Mouse (Mus musculus) T-helper 17 cell (primary cell): ENCODE data around the gene Ttc39a.

Source experiments
- in situ Hi-C, 2 experiments: fragments of 300-600 bp; cut with MboI, MseI; formaldehyde crosslinking; loops; 1 replicate in 1 of 2; 2 replicates in 1 of 2; pipeline ENCODE4 v1.15.1; 2025; ENCODE audit warnings: high pct_unique_total_duplicates in 2 of 2

The Ttc39a gene

DNA sequence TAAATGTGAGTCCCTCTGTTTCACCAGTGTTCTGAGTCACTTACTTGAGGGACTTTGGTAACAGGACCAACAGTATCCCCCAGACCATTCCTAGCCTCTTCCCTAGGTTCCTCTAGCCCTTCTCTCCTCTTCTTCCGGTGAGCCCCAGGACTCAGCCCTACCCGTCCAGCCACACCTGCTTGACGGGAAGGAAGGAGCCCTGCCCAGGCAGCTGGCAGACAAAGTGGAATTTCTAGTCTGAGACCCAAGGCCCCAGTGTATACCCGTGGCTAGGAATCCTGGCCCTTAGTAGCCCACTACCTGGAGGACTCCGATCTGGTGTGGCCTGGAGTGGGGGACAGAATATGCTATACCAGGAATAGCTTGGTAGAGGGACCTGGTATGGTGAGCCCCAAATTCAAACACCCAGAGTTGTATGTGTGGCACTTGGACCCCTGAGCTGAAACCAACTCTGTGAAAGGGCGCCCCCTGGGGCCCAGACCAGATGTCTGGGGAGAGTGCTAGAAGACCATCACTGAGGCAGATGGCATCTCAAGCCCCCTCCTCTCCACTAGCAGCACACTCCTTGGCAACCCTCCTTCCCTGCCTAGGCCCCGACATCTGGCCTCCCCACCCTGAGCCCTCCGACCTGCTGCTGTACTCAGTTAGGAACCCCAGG, 13.8 kb downstream of the Ttc39a start:
- in situ Hi-C loops = loop anchor here in 1 of 2 experiments (10.0 kb wide), 1 partner anchor 1905 kb away; no protein-coding TSS in a partner anchor

DNA sequence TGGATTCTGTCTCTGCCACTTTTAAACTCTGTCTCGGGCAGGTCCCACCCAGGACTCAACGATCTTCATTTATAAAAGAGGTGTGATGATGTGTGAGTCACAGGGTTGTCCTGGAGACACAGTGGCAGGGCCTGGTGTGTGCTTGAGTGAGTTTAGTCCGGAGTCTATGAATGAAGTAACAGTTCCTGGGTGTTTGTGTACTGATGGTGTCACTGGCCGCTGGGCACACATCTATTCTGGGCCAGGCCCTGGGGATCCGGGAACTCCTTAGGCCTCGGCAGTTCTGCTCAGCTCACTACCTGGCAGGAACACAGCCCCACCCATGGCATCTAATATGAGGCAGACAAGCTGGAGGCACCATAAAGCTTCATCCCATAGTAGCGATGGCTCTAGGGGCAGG, 15.2 kb downstream of the Ttc39a start:
- in situ Hi-C loops = loop anchor here in 1 of 2 experiments (10.0 kb wide), 1 partner anchor 1903 kb away; no protein-coding TSS in a partner anchor

DNA sequence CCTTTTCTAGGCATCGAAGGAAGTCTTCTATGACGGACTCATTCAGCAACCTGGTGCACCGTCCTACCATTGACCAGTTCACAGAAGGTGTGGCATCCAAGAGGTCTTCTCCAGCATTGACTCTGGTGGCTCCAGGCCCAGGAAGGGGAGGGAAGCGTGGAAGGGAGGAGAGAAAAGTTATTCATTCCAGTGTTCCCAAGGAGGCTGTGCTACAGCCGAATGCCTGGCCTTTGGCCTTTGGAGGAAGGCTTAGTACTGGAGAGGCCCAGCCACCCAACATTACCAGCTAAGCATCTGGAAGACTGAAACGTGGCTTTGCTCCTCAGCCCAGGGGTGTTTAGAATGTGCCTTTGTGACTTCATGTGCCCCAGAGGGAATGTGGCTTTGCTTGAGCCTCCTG, 16.0 kb downstream of the Ttc39a start:
- in situ Hi-C loops = loop anchor here in 1 of 2 experiments (10.0 kb wide), 1 partner anchor 1902 kb away; no protein-coding TSS in a partner anchor

DNA sequence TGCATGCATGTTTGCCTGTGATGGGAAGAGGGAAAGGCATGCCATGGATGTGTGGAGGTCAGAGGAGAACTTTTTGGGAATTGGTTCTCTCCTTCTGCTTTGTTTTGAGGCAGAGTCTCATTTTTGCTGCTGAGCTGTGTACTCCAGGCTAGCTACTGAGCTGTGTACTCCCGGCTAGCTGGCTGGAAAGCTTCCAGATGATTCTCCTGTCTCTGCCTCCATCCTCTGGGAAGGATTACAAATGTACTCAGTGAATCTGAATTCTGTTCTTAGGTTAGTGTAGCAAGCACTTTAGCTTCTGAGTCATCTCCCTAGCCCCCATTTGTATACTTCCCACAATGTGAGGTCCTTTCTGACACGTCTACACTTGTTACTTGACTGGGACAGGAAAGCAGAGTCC, 17.0 kb downstream of the Ttc39a start:
- in situ Hi-C loops = loop anchor here in 1 of 2 experiments (10.0 kb wide), 1 partner anchor 1901 kb away; no protein-coding TSS in a partner anchor

DNA sequence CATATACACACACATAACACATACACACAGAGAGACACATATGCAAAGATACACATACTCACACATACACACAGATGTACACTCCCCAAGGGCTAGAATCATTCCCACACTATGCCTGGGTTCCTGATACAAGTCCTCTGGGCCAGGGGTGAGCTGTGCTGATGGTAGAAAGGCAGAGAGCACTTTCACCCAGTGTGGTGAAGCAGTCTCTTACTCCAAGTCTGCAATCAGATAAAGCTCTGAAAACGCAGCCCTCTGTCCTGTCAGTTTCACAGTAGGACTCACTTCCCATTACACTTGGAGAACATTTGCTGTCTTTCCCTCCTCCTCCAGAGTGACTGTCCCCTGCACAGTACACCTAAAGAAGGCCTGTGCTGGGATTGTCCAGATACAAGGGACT, 20.6 kb downstream of the Ttc39a start:
- in situ Hi-C loops = loop anchor here in 1 of 2 experiments (10.0 kb wide), 1 partner anchor 1898 kb away; no protein-coding TSS in a partner anchor

DNA sequence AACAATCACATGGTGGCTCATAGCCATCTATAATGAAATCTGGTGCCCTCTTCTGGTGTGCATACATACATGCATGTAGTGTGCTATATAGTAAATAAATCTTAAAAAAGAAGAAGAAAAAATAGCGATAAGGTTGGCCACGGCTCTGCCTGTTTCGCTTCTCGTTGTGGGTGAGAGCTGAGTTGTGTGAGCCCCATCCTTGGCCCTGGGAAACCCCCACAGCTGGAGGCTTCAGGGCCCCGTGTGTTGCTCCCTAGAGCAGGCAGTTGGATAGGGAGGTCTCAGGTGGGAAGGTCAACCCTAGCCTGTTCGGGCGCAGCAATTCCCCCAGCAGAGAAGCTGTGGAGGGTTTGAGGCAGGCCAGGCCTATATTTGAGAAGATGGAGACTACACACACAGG, 23.8 kb downstream of the Ttc39a start:
- in situ Hi-C loops = loop anchor here in 1 of 2 experiments (5.0 kb wide), 1 partner anchor 297 kb away; no protein-coding TSS in a partner anchor

DNA sequence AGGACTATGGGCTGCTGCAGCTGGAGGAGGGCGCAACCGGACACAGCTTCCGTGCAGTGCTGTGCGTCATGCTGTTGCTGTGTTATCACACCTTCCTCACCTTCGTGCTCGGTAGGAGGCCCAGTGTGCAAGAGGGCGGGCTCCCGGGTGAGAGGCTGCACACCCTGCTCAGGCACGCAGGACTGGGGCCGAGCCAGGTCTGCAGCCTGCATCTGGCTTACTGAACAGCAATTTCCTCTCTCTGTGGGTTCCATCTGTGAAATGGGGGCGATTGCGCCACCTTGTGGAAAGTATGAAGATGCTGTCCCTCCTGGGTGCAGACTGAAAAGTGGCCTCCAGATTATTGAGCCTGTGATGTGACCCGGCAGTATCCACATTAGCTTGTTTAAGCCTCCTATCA, 24.4 kb downstream of the Ttc39a start:
- in situ Hi-C loops = loop anchor here in 1 of 2 experiments (5.0 kb wide), 1 partner anchor 296 kb away; no protein-coding TSS in a partner anchor

DNA sequence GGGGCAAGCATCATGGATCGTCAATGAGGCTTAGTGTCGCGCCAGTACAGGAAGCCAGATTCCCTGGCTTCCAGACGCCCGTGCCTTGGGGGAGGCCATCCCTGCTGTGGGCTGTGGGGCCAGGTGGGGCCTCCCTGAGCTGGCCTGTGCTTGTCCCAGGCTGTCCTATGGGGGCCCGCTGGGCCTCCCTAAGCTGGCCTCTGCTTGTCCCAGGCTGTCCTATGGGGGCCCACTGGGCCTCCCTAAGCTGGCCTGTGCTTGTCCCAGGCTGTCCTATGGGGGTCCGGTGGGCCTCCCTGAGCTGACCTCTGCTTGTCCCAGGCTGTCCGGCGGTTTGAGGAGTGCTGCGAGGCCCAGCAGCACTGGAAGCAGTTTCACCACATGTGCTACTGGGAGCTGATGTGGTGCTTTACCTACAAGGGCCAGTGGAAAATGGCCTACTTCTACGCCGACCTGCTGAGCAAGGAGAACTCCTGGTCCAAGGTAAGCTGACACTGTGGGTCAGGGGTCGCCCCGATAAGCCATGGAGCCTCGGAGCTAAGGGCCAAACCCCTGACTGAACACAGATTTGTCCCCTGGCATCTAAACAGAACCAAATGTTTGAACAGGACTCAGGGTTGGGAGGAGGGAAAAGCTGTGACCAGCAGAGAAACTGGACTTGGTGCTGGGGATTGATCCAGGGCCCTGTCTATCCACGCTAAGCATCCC, 26.4 kb downstream of the Ttc39a start:
- in situ Hi-C loops = loop anchor here in 1 of 2 experiments (5.0 kb wide), 1 partner anchor 294 kb away; no protein-coding TSS in a partner anchor

DNA sequence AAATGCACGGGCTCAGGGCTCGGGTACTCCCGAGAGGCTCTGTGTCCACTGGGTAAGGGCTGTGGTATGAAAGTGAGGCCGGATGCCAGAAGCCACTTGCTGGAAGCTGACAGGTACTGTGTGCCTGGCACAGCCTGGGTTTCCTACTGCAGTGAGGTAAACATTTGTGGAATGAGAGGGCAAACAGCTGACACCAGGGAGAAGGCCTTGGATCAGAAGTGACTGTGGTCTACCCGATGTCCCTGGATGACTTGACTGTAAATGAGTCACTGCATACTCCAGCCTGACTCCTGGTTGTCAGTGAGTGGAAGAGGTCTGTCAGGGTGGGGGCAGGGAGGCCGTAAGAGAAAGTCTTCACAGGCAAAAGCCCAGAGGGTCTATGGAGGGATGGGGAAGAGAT, 27.2 kb downstream of the Ttc39a start:
- in situ Hi-C loops = loop anchor here in 1 of 2 experiments (5.0 kb wide), 1 partner anchor 294 kb away; no protein-coding TSS in a partner anchor

DNA sequence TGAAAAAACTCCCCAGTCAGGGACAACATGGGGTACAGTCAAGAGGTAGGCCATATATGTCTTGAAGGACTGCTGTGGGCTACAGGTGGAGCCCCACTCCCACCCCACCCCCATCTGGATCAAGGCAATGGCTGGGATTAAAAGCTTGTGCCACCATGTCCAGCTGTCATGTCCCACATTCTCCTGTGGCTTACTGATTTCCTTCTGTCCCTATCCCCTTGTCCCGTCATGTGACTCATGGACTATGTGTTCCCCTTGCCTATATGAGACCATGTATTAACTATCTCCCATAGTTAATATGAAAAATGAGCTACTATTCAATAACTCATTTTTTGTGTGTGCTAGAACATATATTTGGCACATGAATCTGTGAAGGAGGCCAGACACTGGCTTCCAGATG, 27.8 kb downstream of the Ttc39a start:
- in situ Hi-C loops = loop anchor here in 1 of 2 experiments (5.0 kb wide), 1 partner anchor 293 kb away; no protein-coding TSS in a partner anchor

DNA sequence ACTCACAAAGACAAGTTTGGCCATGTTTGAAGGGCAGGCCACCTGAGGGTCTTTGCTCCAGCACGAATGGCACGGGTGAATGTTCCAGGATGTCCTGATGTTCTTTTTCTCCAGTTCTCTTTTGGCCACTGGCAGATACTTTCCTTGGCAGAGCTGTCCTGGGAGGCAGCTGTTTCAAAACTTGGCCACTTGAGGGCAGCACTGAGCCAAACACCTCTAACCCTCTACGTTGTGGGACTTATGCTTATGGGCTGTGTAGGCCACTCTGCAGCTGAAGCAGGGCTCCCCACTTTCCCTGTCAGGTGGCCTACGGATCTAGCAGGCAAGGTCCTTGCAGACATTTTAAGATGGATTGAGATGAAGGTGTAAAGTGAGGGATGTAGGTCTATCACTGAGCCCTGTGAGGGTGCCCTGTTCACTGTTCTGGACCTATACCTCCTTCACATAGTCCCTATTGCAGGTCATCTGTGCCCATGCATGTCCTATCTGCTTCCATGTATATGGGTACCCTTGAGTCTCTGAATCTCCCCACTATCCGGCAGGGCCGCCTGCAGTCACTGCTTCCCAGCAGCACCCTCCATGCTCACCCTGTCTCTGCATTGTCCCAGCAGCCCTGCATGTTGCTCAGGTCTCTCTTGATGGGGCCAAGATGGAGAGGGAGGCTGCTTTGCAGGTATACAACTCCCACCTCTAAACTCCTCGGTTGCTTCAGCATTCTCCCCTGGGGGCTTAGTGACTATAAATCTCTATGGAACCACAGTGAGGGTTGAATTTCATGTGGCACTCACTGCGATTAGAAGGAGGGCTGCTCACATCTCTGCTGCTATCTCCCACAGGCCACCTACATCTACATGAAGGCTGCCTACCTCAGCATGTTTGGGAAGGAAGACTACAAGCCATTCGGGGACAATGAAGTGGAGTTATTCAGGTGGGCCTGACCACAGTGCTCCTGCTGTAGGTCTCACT, 31.8 kb downstream of the Ttc39a start:
- in situ Hi-C loops = no loop called here

DNA sequence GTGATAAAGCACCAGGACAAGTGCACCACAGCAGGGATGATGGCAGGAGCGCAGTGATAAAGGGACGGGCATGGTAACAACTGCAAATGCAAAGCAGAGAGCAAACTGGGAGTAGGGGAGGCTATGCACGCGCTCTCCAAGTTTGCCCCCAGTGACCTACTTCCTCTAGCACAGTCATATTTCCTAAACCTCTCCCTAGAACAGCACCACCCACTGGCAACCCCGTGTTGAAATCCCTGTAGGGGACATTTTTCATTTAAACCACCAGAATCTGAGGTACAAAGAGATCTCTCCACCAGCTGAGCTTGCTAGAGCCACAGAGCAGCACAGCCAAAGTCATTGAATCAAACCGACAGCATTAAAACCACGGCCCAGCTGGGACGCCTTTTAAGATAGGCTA, 32.7 kb downstream of the Ttc39a start:
- in situ Hi-C loops = no loop called here

DNA sequence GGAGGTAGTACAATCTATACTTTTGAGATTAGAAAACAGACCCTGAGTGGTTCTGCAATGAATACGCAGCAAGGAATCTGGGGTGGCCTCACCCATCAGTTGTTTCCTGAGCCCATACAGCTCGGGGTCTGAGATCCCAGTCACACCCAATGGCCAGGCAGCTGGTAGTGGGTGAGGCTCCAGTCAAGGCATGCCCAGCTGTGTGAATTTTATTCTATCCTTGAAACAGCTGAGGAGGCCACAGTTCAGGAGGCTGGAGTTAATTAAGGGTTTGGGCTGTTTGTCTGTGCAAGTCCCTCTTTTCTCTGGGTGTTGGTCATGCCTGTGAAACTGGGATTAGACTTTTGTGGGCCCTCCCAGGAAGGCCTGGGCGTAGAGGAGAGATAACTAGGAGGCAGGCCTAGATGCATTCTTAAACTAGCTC, 33.4 kb downstream of the Ttc39a start:
- in situ Hi-C loops = no loop called here

DNA sequence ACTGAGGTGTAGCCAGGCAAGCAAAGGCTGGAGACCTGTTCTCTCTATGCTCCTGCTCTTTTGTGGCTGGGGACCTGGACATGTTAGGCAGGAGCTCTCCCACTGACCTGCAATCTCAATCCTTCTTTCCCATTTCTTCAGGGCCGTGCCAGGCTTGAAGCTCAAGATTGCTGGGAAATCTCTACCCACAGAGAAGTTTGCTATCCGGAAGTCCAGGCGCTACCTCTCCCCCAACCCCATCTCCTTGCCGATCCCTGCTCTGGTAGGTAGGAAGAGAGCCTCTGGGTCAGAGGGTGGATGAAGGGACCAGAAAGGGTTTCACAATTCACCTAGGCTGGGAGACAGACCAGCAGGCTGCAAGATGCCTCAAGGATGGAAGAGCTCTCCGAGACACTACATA, 34.0 kb downstream of the Ttc39a start:
- in situ Hi-C loops = no loop called here

DNA sequence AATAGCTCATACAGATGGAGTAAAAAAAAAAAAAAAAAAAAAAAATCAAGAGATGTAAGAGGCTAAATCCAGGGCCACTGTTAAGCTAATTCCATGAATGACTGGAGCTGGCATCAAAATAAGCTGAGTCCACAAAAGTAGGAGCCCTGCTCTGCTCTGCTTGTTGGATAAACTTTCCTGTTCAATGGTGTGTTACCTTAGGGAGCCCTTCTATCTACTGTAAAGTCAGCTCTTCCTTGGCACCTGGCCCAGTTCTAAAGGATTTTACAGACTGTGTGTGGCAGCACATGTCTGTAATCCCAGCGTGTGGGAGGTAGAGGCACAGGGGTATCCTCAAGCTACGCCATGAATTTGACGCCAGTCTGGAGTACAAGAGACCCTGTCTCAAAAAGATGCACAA, 34.6 kb downstream of the Ttc39a start:
- in situ Hi-C loops = no loop called here

DNA sequence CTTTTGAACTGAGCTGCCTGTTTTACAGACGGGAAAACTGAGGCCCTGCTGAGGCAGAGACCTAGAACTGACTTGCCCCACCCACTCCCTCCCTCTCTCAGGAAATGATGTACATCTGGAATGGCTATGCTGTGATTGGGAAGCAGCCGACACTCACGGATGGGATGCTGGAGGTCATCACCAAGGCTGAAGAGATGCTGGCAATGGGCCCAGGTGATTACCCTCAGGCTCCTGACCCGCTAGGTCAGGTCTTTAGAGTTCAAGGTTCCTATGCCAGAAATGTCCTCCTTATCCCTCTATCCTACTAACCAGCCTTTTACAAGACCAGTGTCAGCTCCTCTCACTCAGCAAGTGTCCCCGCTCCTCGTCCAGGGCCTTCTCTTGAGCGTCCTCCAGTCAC, 35.7 kb downstream of the Ttc39a start:
- in situ Hi-C loops = no loop called here

DNA sequence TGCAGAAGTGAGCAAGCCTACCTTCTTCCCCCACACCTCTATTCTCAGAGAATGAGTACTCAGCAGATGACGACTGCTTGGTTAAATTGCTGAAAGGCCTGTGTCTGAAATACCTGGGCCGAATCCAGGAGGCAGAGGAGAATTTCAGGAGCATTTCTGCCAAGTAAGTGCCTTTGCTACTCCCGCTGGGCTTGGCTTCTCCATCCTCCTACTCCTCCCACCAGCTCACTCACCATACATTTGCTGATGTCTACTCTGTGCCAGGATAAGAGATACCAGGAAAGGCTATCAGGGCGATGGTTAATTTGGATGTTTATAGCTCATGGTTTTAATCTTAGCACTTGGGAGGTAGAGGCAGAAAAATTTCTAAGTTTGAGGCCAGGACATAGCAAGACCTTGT, 36.2 kb downstream of the Ttc39a start:
- in situ Hi-C loops = no loop called here

DNA sequence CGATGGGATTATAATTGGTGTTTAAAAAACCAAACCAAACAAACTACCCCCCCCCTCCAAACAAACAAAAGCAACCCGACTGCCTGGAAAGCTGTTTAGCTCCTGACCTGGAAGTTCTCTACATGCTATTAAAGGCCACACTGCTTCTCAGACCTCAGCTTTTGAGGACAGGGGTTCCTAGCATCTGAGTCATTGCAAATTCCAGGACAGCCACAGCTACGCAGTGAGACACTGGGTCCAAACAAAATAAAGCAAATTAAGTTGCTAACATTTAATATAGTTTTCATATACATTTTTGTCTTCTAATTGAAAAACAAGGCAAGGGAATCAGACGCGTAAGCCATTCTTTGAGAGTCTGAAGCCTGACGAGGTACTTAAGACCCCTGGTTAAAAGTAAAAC, 38.0 kb downstream of the Ttc39a start:
- in situ Hi-C loops = no loop called here

DNA sequence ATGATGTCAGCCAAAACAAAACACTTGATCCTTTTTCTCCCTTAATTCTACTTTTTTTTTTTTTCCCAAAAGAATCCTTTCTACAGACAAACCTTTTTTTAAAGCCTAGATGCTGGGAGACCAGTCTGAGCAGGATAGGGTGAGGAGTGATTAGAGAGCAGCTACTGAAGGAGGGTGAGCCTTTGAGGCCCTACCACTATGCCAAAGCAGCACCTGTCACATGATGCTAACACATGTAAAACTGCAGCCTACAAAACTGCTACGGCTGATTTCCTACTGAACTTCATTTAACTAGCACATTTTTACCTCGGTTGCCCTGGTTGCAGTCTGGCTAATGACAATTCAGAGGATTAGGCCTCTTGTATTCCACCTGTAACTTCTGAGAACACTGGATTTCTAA, 38.5 kb downstream of the Ttc39a start:
- in situ Hi-C loops = no loop called here

DNA sequence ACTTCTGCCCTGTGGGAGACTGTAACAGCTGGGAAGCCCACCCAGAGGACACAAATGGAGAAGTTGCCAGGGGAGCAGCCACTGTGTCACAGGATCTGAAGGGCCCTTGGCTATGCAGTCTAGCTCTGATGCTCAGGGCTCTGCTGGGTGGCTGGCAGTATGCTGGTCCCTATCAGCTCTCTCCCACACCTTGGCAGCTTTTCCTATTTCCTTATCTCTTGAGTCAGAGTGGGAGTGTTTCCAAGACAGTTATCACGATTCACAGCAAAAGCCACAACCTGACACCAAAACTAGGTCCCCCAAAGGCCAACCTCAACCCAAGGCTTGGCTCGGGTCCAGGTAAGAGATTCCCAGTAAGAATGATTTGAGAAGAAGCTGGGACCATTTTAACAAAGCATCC, 39.0 kb downstream of the Ttc39a start:
- in situ Hi-C loops = no loop called here

DNA sequence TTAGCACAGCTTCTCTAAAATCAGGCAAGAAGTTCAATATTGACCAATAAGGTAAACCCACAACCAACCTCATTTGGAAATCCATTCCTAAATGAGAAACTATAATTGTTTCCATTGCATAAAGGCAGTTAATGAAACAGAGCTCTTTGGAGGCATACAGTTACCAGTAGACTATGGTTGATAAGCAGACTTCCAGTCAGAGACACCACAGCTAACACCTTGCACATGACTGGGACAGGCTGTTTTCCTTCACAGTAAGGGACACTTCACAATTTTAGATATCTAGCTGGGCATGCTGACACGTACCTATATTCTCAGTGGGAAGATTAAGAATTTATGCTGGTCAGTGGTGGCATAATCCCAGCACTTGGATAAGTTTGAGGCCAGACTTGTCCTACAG, 39.5 kb downstream of the Ttc39a start:
- in situ Hi-C loops = no loop called here
